Mouse (Mus musculus) limb, embryonic 10.5 days (tissue): Measurements from ENCODE around the gene Eml2. TPM values are rescaled to one million over a fixed set of nuclear protein-coding genes. Genes with fewer than 3 reads are reported as not detected.
A peak's percentile ranks its signal among the peaks of the same experiment; 100 is the strongest.
"Not testable (repeated sequence)": the region's sequence is repeated elsewhere in the genome, so short reads cannot be mapped to it uniquely, and the experiment has no call there.

ENCODE experiments used
- DNase-seq: peaks from one replicate; pipeline ENCODE4 v3.0.0-alpha.2; 2017; ENCODE audit warnings: low spot score
- H3K27ac ChIP-seq: fragments of 300-500 bp; sonication (generic); 2 replicates; pipeline ENCODE4 v1.5.1; 2016; ENCODE audit warnings: mild to moderate bottlenecking
- H3K27me3 ChIP-seq: fragments of 300-500 bp; sonication (generic); 2 replicates; pipeline ENCODE4 v1.6.1; 2016; ENCODE audit warnings: low read depth, mild to moderate bottlenecking; ENCODE audit not compliant: poor library complexity, severe bottlenecking
- H3K36me3 ChIP-seq: fragments of 300-500 bp; sonication (generic); 2 replicates; pipeline ENCODE4 v1.6.1; 2016; ENCODE audit warnings: mild to moderate bottlenecking, moderate library complexity
- H3K4me1 ChIP-seq: fragments of 300-500 bp; sonication (generic); 2 replicates; pipeline ENCODE4 v1.6.1; 2016
- H3K4me3 ChIP-seq: fragments of 300-500 bp; sonication (generic); 2 replicates; pipeline ENCODE4 v1.5.1; 2016; ENCODE audit warnings: mild to moderate bottlenecking, moderate library complexity
- H3K9me3 ChIP-seq: fragments of 300-500 bp; sonication (generic); replicated peaks from 2 replicates; pipeline ENCODE4 v1.6.1; 2016; ENCODE audit warnings: mild to moderate bottlenecking
- WGBS: fragments of 180-500 bp; shearing (Covaris S2); methylation state at CpG from one replicate; pipeline ENCODE4 v1.1.7; 2016; 5-methylcytosine and 5-hydroxymethylcytosine counted together
- polyA plus RNA-seq: library from polyadenylated mRNA; unstranded; fragments of >200 nt; fragmentation: Nextera tagmentation; extraction: Ambion mirVana; gene quantifications from 2 replicates; pipeline ENCODE4 v1.2.1, GENCODE M21; 2016

The Eml2 gene
- polyA plus RNA-seq, 1 experiment from 2014 or later = 6.4 TPM

GRCm38 (mm10) chr7:19149626-19150025 lies 26.6 kb upstream of the Eml2 start, which contains the start of gene Snrpd2:
Gene Snrpd2 (plus strand): TSS chr7:19149722.
- Histone ChIP-seq H3K36me3 (peaks cover 50% of the 10 kb centered on the region), H3K27me3 (no peaks in the 10 kb centered on the region), H3K27ac (peak within 1 kb of the TSS; percentile 85), H3K4me3 (peak within 1 kb of the TSS; percentile 69), H3K4me1 (peaks cover 26% of the 10 kb centered on the region), H3K9me3 (no peaks in the 10 kb centered on the region)
- WGBS = 0% methylated on average over 24 of the region's 24 CpGs
- peak; percentile 99 for DNase-seq

- H3K27me3 ChIP-seq, H3K27ac ChIP-seq, DNase-seq, H3K9me3 ChIP-seq: not testable (repeated sequence)
- peak overlapping the region; percentile 69 for H3K4me3 ChIP-seq
- H3K36me3 ChIP-seq = peaks cover 54% of the 10 kb centered on the region
- peaks cover 29% of the 10 kb centered on the region for H3K4me1 ChIP-seq
- WGBS = 93% methylated on average over 10 of the region's 10 CpGs
Measured at GRCm38 (mm10) chr7:19151121-19151520, 25.1 kb upstream of the Eml2 start.

GRCm38 (mm10) chr7:19154796-19155195 lies 21.4 kb upstream of the Eml2 start:
- peaks cover 49% of the 10 kb centered on the region for H3K36me3 ChIP-seq
- peaks cover 30% of the 10 kb centered on the region for H3K4me1 ChIP-seq
- H3K4me3 ChIP-seq = no peak overlapping the region
- 88% methylated on average over 8 of the region's 8 CpGs for WGBS
- peaks cover 23% of the 10 kb centered on the region for H3K27me3 ChIP-seq
- H3K9me3 ChIP-seq = no peaks in the 10 kb centered on the region
- no peak for DNase-seq
- no peak overlapping the region for H3K27ac ChIP-seq

- H3K36me3 ChIP-seq = peaks cover 49% of the 10 kb centered on the region
- 54% methylated on average over 13 of the region's 13 CpGs for WGBS
Measured at GRCm38 (mm10) chr7:19155825-19156475, 20.3 kb upstream of the Eml2 start.

GRCm38 (mm10) chr7:19157160-19157800 lies 18.9 kb upstream of the Eml2 start:
- Histone ChIP-seq H3K27me3 (peaks cover 44% of the 10 kb centered on the region), H3K36me3 (peaks cover 38% of the 10 kb centered on the region), H3K9me3 (no peaks in the 10 kb centered on the region), H3K4me3 (peak overlapping the region; percentile 28), H3K4me1 (peaks cover 27% of the 10 kb centered on the region), H3K27ac (peak overlapping the region; percentile 69)
- peak; percentile 95 for DNase-seq
- 6% methylated on average over 30 of the region's 30 CpGs for WGBS

More at GRCm38 (mm10) chr7:19155825-19156475, 20.3 kb upstream of the Eml2 start:
- DNase-seq = no peak
- H3K27me3 ChIP-seq = peaks cover 35% of the 10 kb centered on the region
- no peak overlapping the region for H3K4me3 ChIP-seq
- peaks cover 31% of the 10 kb centered on the region for H3K4me1 ChIP-seq
- no peak overlapping the region for H3K27ac ChIP-seq
- no peaks in the 10 kb centered on the region for H3K9me3 ChIP-seq

- no peaks in the 10 kb centered on the region for H3K9me3 ChIP-seq
- peaks cover 57% of the 10 kb centered on the region for H3K27me3 ChIP-seq
- H3K36me3 ChIP-seq = peaks cover 24% of the 10 kb centered on the region
- 51% methylated on average over 11 of the region's 11 CpGs for WGBS
- no peak overlapping the region for H3K4me3 ChIP-seq
- H3K4me1 ChIP-seq = peaks cover 31% of the 10 kb centered on the region
- DNase-seq = no peak
- no peak overlapping the region for H3K27ac ChIP-seq
Measured at GRCm38 (mm10) chr7:19158601-19159000, 17.6 kb upstream of the Eml2 start.

- 10% methylated on average over 18 of the region's 18 CpGs for WGBS
- Histone ChIP-seq H3K27ac (no peak overlapping the region), H3K27me3 (peaks cover 65% of the 10 kb centered on the region), H3K9me3 (no peaks in the 10 kb centered on the region), H3K36me3 (peaks cover 16% of the 10 kb centered on the region), H3K4me3 (peak overlapping the region; percentile 52; the same call in 1 of the 2 replicates), H3K4me1 (peaks cover 39% of the 10 kb centered on the region)
- DNase-seq = no peak
Measured at GRCm38 (mm10) chr7:19159411-19159810, 16.8 kb upstream of the Eml2 start.

- WGBS = 2% methylated on average over 20 of the region's 20 CpGs
- DNase-seq = peak; percentile 80
- Histone ChIP-seq H3K27me3 (peaks cover 72% of the 10 kb centered on the region), H3K4me3 (peak overlapping the region; percentile 52), H3K27ac (no peak overlapping the region), H3K4me1 (peaks cover 46% of the 10 kb centered on the region), H3K9me3 (no peaks in the 10 kb centered on the region), H3K36me3 (peaks cover 9% of the 10 kb centered on the region)
Measured at GRCm38 (mm10) chr7:19160115-19160514, 16.1 kb upstream of the Eml2 start.

GRCm38 (mm10) chr7:19162928-19163327 lies 13.3 kb upstream of the Eml2 start:
- 88% methylated on average over 7 of the region's 7 CpGs for WGBS
- DNase-seq = no peak
- Histone ChIP-seq H3K27me3 (peaks cover 79% of the 10 kb centered on the region), H3K9me3 (no peaks in the 10 kb centered on the region), H3K4me3 (no peak overlapping the region), H3K4me1 (peaks cover 43% of the 10 kb centered on the region), H3K36me3 (no peaks in the 10 kb centered on the region), H3K27ac (no peak overlapping the region)

- Histone ChIP-seq H3K36me3 (no peaks in the 10 kb centered on the region), H3K27ac (no peak overlapping the region), H3K4me1 (peaks cover 43% of the 10 kb centered on the region), H3K27me3 (peaks cover 80% of the 10 kb centered on the region), H3K4me3 (peak overlapping the region; percentile 18), H3K9me3 (no peaks in the 10 kb centered on the region)
- WGBS = 23% methylated on average over 12 of the region's 12 CpGs
- DNase-seq = no peak
Measured at GRCm38 (mm10) chr7:19163752-19164151, 12.5 kb upstream of the Eml2 start.

GRCm38 (mm10) chr7:19164189-19164588 lies 12.0 kb upstream of the Eml2 start:
- peak; percentile 48 for DNase-seq
- peaks cover 75% of the 10 kb centered on the region for H3K27me3 ChIP-seq
- no peaks in the 10 kb centered on the region for H3K9me3 ChIP-seq
- no peaks in the 10 kb centered on the region for H3K36me3 ChIP-seq
- peak overlapping the region; percentile 18 for H3K4me3 ChIP-seq
- WGBS = 3% methylated on average over 6 of the region's 6 CpGs
- no peak overlapping the region for H3K27ac ChIP-seq
- peaks cover 43% of the 10 kb centered on the region for H3K4me1 ChIP-seq

- H3K4me3 ChIP-seq = peak overlapping the region; percentile 23; the same call in 1 of the 2 replicates
- DNase-seq = no peak
- no peaks in the 10 kb centered on the region for H3K9me3 ChIP-seq
- WGBS = 3% methylated on average over 13 of the region's 13 CpGs
- H3K36me3 ChIP-seq = no peaks in the 10 kb centered on the region
- peaks cover 73% of the 10 kb centered on the region for H3K27me3 ChIP-seq
- peaks cover 35% of the 10 kb centered on the region for H3K4me1 ChIP-seq
- no peak overlapping the region for H3K27ac ChIP-seq
Measured at GRCm38 (mm10) chr7:19164978-19165377, 11.2 kb upstream of the Eml2 start.

- H3K27ac ChIP-seq = no peak within 1 kb of the TSS
- no peaks in the 10 kb centered on the region for H3K9me3 ChIP-seq
- peaks cover 28% of the 10 kb centered on the region for H3K4me1 ChIP-seq
- peak within 1 kb of the TSS; percentile 23; the same call in 1 of the 2 replicates for H3K4me3 ChIP-seq
- peaks cover 69% of the 10 kb centered on the region for H3K27me3 ChIP-seq
- no peak for DNase-seq
- WGBS = 11% methylated on average over 14 of the region's 14 CpGs
- H3K36me3 ChIP-seq = no peaks in the 10 kb centered on the region
Measured at GRCm38 (mm10) chr7:19165656-19166423, 10.4 kb upstream of the Eml2 start, which contains the start of gene Gipr. Gene Gipr (minus strand): TSS chr7:19166127.
